Mouse (Mus musculus) gastrocnemius, postnatal 36 days (tissue): ENCODE data around the gene Cuta. TPM values are rescaled to one million over a fixed set of nuclear protein-coding genes. Genes with fewer than 3 reads are reported as not detected.

Experiments used
- DNase-seq, 2 experiments: peaks; one replicate each; pipeline ENCODE4 v3.0.0; 2022
- intact Hi-C: fragments of 180-260 bp; cut with DNase I; formaldehyde crosslinking; loops from one replicate; pipeline ENCODE4 v1.15.1; 2025
- total RNA-seq, 2 experiments: library from RNA; stranded (reverse); gene quantifications; 2 replicates each; pipeline ENCODE4 v1.2.3; 2021

Gene Cuta
- total RNA-seq, 2 experiments from 2014 or later: 82.8 to 91.1 TPM

- peak in 1 of 2 experiments; percentile 9 for DNase-seq
- intact Hi-C loops: no loop called here
Measured at GRCm38 (mm10) chr17:26958880-26959279, 19.5 kb upstream of the Cuta start.

- DNase-seq: no peak
- intact Hi-C loops: no loop called here
Measured at GRCm38 (mm10) chr17:26957872-26958271, 18.5 kb upstream of the Cuta start.

- no peak for DNase-seq
- intact Hi-C loops: no loop called here
Measured at GRCm38 (mm10) chr17:26956895-26957294, 17.5 kb upstream of the Cuta start.

GRCm38 (mm10) chr17:26956309-26956708, 16.9 kb upstream of the Cuta start:
- intact Hi-C loops: no loop called here

GRCm38 (mm10) chr17:26953726-26954125, 14.4 kb upstream of the Cuta start:
- DNase-seq: no peak
- intact Hi-C loops: no loop called here

More at GRCm38 (mm10) chr17:26956309-26956708, 16.9 kb upstream of the Cuta start:
- DNase-seq: no peak

GRCm38 (mm10) chr17:26953201-26953600, 13.8 kb upstream of the Cuta start:
- intact Hi-C loops: no loop called here
- DNase-seq: no peak

GRCm38 (mm10) chr17:26951952-26952877, 12.8 kb upstream of the Cuta start:
- intact Hi-C loops: no loop called here

GRCm38 (mm10) chr17:26951406-26951805, 12.0 kb upstream of the Cuta start:
- intact Hi-C loops: no loop called here
- peak in 1 of 2 experiments; percentile 62 for DNase-seq

More at GRCm38 (mm10) chr17:26951952-26952877, 12.8 kb upstream of the Cuta start:
- no peak for DNase-seq

- intact Hi-C loops: no loop called here
Measured at GRCm38 (mm10) chr17:26950560-26951288, 11.4 kb upstream of the Cuta start.

GRCm38 (mm10) chr17:26949866-26950265, 10.5 kb upstream of the Cuta start:
- DNase-seq: no peak
- intact Hi-C loops: loop anchor here (5.0 kb wide), 1 partner anchor 53 kb away; no protein-coding TSS in a partner anchor

More at GRCm38 (mm10) chr17:26950560-26951288, 11.4 kb upstream of the Cuta start:
- no peak for DNase-seq

GRCm38 (mm10) chr17:26949051-26949577, 9.7 kb upstream of the Cuta start:
- no peak for DNase-seq
- intact Hi-C loops: loop anchor here (5.0 kb wide), 1 partner anchor 52 kb away; no protein-coding TSS in a partner anchor

GRCm38 (mm10) chr17:26948316-26949050, 9.1 kb upstream of the Cuta start:
- DNase-seq: no peak
- intact Hi-C loops: loop anchor here (5.0 kb wide), 1 partner anchor 51 kb away; no protein-coding TSS in a partner anchor

- intact Hi-C loops: loop anchor here (5.0 kb wide), 1 partner anchor 50 kb away; no protein-coding TSS in a partner anchor
Measured at GRCm38 (mm10) chr17:26947231-26948100, 8.1 kb upstream of the Cuta start.

GRCm38 (mm10) chr17:26946567-26946966, 7.2 kb upstream of the Cuta start:
- DNase-seq: peak; percentile 73 to 79
- intact Hi-C loops: loop anchor here (5.0 kb wide), 1 partner anchor 49 kb away; no protein-coding TSS in a partner anchor

More at GRCm38 (mm10) chr17:26947231-26948100, 8.1 kb upstream of the Cuta start:
- no peak for DNase-seq

GRCm38 (mm10) chr17:26945824-26946495, 6.6 kb upstream of the Cuta start:
- intact Hi-C loops: loop anchor here (5.0 kb wide), 1 partner anchor 49 kb away; no protein-coding TSS in a partner anchor
- DNase-seq: no peak

GRCm38 (mm10) chr17:26941841-26942570, 2.6 kb upstream of the Cuta start:
- intact Hi-C loops: no loop called here
- DNase-seq: no peak

- DNase-seq: no peak
- intact Hi-C loops: no loop called here
Measured at GRCm38 (mm10) chr17:26941031-26941789, 1.8 kb upstream of the Cuta start, which contains the start of gene Syngap1. TSS of gene Syngap1 (plus strand) at chr17:26941253.
